Mouse (Mus musculus) WW6 (cell line): ENCODE measurements around the gene Timm10.
A peak's percentile ranks its signal among the peaks of the same experiment; 100 is the strongest.
"Not testable (repeated sequence)": the region's sequence is repeated elsewhere in the genome, so short reads cannot be mapped to it uniquely, and the experiment has no call there.

ENCODE experiments used
- DNase-seq: peaks from one replicate; pipeline ENCODE4 v3.0.0-alpha.2; 2013; ENCODE audit warnings: low read depth, low spot score

Gene Timm10

GRCm38 (mm10) chr2:84826488-84827282 is at the start of gene Timm10:
Gene Timm10 (plus strand): TSS chr2:84826997.
- DNase-seq = no peak

- no peak for DNase-seq
These were observed 49.1 kb upstream of the Timm10 start for GRCm38 (mm10) chr2:84777706-84778105.

GRCm38 (mm10) chr2:84779210-84779609 is 47.6 kb upstream of the Timm10 start:
- no peak for DNase-seq

- no peak for DNase-seq
These were observed 43.5 kb upstream of the Timm10 start for GRCm38 (mm10) chr2:84783315-84783714.

GRCm38 (mm10) chr2:84783840-84784566 is 42.8 kb upstream of the Timm10 start:
- no peak for DNase-seq

GRCm38 (mm10) chr2:84788316-84788715 is 38.5 kb upstream of the Timm10 start:
- no peak for DNase-seq

- DNase-seq = no peak
These were observed 36.4 kb upstream of the Timm10 start for GRCm38 (mm10) chr2:84790418-84790817.

GRCm38 (mm10) chr2:84792516-84792915 is 34.3 kb upstream of the Timm10 start:
- DNase-seq = no peak

- DNase-seq = no peak
These were observed 33.6 kb upstream of the Timm10 start for GRCm38 (mm10) chr2:84793154-84793553.

GRCm38 (mm10) chr2:84793871-84794270 is 32.9 kb upstream of the Timm10 start:
- DNase-seq = no peak

- no peak for DNase-seq
These were observed 28.8 kb upstream of the Timm10 start for GRCm38 (mm10) chr2:84797833-84798492.

- no peak for DNase-seq
These were observed 28.3 kb upstream of the Timm10 start, which contains the start of gene Ube2l6 for GRCm38 (mm10) chr2:84798493-84798921. Gene Ube2l6 (plus strand): TSS chr2:84798828.

GRCm38 (mm10) chr2:84799041-84799561 is 27.7 kb upstream of the Timm10 start:
- no peak for DNase-seq

- no peak for DNase-seq
These were observed 26.5 kb upstream of the Timm10 start for GRCm38 (mm10) chr2:84800304-84800703.

GRCm38 (mm10) chr2:84801223-84801622 is 25.6 kb upstream of the Timm10 start:
- not testable (repeated sequence) for DNase-seq

GRCm38 (mm10) chr2:84803963-84804362 is 22.8 kb upstream of the Timm10 start:
- DNase-seq = no peak

- no peak for DNase-seq
These were observed 20.3 kb upstream of the Timm10 start for GRCm38 (mm10) chr2:84806546-84806945.

GRCm38 (mm10) chr2:84809330-84809729 is 17.5 kb upstream of the Timm10 start:
- no peak for DNase-seq

GRCm38 (mm10) chr2:84810526-84810885 is 16.3 kb upstream of the Timm10 start:
- DNase-seq = no peak

GRCm38 (mm10) chr2:84810886-84811577 is 15.8 kb upstream of the Timm10 start:
- peak; percentile 71 for DNase-seq

GRCm38 (mm10) chr2:84811880-84812279 is 14.9 kb upstream of the Timm10 start:
- no peak for DNase-seq
